Mouse (Mus musculus): ENCODE measurements at regions not wholly inside any gene's neighbourhood (a gene's known extent, or its start where the extent isn't known, plus 50 kb on each side); places are given as distances from the start of the nearest gene placed in this dataset.
A peak's percentile ranks its signal among the peaks of the same experiment; 100 is the strongest.

DNA sequence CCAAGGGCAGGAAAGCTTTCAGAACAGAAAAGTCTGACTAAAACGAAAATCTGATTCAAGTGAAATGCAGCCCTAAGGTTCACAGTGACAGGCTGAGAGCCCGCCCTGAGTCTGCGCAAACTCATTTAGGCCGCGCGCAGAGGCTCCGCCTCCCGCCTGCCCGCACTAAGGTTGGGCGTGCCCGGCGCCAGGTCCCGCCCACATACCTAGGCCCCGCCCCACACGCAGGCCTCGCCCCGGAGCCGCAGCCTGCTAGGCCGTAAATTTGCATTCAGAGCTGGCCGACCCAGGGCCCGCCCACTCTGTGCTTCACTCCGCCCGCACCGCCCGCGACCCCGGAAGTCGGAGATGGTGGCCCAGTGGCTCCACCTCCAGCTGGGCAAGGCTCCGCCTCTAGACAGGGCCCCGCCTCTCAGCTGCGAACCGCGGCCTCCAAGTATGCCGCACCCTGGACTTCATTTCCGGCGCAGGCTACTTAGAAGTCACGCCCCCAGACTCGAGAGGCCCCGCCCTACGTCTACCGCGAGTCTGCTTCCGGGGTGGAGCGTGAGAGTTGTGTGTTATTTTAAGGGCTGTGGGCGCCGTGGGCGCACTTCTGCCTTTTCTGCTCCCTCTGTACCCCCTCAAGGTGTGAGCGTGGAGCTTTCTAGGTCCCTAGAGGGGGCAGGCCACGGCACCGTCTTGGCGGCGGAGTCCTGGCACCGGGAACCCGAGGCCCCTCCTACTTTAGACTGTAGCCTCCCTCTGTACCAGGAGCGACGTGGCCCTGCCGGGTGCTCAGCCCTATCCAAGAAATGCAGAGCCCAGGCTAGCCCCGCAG, 52.3 kb upstream of the Wnt7b start:
- peak; percentile 100 for DNase-seq (ENCODE audit: low read depth, low spot score)

DNA sequence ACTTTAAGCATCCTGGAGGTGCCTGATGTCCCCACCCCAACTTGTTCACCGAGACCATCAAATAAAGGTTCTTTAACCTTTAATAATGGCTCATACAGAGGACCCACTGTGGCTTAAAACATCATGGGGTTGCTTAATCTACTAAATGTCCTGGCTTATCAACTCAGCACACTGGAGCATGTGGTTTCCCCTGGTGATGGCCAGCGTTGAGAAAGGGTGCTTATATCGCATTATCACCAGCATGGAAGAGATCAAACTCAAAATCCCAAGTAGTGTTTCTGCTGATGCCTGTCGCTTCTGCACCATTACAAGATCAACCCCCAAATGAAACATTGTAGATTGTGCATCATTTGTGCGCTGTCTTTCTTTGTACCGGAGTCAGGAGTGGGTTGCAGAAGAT, 53.2 kb upstream of the Wnt7b start:
- no peak for DNase-seq (ENCODE audit: low read depth, low spot score)

DNA sequence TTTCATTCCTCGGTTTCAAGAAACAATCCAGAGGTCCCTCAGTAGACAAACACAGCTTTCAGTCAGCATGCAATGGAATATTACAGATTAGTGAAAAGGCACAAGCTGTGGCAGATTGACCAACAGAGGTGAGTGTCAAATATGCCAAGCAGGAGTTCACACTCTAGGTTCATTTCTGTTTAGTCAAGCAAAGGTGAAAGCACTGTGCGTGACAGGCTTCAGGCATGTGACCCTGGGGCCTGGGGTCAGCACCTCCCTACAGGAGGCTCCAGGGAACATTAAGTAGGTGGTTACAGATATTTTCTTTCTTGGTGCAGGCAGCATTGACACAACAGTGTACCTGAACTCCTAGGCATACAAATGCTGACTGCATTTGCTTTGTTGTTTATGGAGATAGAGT, 57.3 kb upstream of the Wnt7b start:
- no peak for DNase-seq (ENCODE audit: low read depth, low spot score)

DNA sequence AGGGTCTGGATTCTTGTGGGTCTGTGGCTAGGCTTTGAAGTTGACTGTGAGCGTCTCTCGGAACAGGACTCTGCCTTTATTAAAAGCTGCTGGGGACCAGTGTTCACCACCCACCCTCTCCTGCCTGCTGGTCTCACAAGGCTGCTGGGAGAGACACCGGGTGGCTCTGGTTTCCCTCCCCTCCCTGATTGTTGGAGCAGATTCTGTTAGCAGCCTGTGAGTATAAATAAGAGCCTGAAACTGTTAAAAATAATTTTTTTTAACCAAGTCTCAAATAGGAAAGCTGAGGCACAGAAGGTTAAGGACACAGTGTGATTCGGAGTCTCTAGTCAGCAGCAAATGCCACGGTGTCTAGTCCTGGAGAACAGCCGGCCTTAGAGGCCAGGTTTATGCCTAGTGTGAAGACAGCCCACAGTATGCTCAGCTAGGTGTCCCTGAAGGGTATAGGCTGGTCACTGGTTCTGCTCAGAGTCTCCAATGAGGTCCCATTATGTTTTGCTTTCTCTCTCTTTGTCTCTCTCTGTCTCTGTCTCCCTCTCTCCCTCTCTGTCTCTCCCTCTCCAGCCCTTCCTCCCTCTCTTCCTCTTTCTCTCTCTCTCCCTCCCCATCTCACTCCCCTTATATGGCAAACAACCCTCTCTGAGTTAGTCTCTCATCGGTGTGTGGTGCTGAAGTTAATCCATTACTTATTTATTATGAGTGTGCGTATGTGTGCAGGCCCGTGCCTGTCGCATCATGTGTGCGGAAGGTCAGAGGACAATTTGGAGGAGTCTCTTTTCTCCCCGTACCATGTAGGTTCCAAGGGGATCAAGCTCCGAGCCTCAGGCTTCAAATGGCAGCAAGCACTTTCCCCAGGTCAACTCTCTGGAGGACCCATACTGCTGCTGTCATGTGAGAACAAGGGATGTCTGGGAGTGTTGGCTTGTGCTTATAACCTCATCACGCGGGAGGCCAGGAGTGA, 59.1 kb upstream of the Wnt7b start:
- DNase-seq (ENCODE audit: low read depth, low spot score): no peak

DNA sequence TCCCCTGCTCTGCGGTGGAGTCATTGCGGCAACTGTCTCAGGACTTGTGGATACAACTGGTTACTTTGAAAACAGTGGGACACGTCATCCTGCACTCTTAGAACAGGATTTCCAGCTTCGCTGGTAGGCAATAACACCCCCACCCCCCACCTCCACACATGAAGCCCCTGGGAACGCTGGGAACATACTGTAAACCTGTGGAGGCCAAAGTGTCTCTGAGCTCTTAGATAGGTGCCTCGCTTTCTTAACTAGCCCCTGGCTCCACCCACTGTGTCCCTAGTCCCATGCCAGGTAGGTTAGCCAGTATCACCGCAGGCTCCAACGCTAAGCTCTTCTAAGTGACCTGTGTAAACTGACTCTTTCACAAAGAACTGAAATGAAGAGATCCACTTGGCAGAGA, 63.1 kb upstream of the Wnt7b start:
- DNase-seq (ENCODE audit: low read depth, low spot score): no peak

DNA sequence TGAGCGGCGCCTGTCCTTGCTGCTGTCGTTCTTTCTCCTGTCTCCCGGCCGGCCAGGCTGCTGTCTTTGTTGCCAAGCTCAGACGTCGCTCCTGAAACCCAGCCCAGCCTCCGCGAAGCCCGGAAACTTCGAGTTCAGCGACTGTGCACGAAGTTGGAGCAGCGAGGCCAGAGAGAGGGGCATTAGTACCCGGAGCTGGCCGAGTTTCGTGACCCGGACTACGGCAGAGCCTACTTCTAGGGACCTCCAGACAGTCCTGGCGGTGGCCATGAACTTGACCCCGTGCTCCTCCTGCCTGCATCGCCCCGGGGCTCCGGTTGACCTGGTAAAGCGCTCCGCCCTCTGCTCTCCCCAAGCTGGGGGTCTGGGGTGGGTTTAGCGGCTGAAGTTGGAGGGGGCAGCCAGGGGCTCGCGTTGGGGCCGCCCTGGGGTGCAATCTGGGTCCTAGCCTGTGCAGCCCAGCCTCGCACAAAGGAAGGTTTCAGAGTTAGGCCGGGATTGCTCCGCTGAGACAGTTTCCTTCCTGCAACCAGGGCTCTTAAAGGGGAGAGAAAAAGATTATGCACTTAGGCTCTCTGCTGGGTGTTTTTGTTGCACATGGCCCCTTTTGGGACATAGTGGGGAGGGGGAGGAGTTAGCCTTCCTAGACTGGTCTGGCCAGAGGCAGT, 63.8 kb upstream of the Wnt7b start:
- DNase-seq (ENCODE audit: low read depth, low spot score): no peak

DNA sequence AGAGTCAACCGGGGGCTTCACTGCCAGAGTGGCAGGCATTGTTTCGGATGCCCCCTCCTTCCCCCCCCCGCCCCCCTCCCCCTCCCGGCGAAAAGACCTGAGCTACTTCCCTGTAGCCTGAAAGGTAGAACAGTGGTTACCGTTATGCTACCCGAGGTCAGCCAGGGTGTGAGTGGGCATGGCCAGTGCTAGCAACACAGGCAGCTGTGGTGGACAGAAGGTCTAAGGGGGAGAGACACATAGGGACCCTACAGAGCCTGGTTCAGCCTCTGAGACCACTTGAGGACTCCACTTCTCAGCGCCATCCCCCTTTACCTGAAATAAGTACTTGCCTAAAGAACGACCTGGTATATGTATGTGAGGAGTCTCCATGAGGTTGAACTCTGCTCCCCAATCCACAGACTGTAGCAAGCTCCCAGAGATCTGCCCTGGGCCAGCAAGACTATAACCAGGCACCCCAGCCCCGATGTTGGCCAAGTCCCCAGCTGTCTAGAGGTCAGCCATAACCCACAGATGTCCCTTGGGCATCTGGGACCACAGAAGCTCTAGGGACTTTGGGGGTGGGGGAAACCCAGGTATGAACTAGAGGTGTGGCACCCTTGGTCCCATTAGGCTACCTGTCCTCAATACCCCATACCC, 64.5 kb upstream of the Wnt7b start:
- no peak for DNase-seq (ENCODE audit: low read depth, low spot score)

DNA sequence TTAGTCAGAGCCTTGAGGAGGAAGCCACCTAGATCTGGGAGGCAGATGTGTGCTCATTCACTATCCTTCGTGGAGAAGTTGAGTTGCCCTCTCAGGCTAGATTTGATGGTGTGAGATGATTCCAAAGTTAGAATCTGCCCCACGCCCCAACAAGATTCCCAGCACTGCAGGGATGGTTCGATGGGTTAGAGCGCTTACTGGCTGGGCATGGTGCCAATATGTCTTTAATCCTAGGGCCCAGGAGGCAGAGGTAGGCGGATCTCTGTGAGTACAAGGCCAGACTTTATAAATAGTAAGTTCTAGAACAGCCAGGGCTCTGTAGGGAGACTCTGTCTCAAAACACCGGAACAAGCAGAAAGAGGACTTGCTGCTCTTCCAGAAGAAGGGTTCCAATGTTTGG, 65.3 kb upstream of the Wnt7b start:
- peak; percentile 71 for DNase-seq (ENCODE audit: low read depth, low spot score)

DNA sequence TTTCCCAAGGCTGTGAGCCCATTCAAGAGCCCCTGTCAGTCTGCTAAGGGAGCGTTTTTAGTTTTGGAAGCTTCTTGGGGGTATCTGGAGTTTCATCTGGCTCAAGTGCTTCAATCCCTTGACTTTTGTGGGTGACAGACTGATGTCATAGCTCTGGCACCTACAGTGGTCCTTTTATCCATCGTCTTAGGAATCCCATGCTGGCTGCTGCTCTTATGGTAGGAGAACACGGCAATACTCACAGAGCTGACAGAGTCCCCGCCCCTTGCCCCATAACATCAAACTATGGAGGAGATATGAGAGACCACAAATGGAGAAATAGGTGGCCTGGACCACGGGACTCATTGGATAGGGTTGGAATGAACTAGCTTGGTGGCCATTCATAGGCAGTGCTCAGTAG, 68.0 kb upstream of the Wnt7b start:
- DNase-seq (ENCODE audit: low read depth, low spot score): no peak

DNA sequence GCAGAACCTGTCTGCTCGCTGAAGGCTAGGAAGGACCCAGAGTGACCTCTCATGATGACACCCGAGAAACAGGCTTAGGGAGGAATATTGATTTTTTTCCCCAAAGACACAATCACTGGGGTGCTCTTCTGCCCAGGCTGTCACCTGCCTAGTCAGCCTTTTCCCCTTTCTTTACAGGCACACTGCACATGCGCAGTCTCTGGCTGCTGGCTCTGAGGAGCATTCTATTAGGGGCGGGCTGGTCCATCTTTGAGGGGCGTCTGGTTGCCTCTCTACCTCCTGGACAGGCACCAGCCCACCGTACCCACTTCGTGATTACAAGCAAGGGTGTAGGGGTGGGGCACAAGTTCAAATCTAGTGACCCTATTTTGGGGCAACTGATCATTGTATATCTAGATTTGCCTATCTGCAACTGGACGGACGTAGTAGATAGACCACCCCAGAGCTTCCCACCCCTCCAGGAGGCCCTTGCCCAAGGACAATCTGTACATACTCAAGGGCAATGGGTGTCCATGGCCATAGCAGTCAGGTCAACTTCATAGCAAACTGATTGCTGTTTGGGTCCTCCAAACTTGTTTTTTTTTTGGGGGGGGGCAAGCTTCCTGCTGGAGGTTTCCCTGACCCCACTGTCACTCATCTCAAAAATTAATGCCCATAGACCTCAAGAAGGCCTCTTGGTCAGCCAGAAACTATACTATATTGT, 69.6 kb upstream of the Wnt7b start:
- DNase-seq (ENCODE audit: low read depth, low spot score): no peak

DNA sequence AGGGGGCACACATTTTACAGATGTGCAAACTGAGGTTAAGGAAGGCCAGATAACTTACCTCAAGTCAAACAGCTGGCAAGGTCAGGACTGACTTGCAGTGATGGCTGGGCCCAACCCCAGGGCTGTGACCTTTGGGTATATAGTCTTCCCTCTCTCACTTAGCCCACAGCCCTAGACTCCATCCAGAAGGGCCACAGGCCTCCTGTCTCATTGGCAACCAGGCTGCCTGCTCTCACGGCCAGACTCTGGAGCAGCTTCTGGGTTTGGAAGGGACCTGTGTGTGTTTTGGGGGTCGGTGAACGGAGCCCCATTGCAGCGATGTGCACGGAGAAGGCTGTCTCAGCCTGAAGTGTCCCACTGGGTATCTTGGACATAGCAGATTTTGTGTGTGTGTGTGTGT, 70.2 kb upstream of the Wnt7b start:
- DNase-seq (ENCODE audit: low read depth, low spot score): no peak

DNA sequence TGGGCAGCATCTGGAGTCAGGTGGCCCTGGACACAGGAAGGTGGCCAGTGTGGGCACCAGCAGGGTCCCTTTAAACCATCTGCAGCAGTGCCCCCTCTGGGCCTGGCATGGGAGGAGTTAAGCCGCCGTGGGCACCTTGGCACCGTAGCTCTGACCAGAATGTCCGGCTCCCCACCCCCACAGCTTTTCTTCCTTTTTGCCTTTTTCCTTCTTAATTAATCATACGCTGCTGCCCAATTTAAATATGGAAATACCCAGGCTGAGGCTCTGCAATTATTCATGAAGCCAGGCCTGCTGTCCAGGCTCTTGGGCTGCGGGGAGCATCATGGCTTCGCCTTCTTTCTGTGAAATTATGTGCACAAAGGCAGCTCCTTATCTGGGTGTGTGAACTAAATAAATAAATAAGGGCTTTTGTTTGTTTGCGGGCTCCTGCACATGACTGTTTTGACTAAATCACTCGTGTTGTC, 70.6 kb upstream of the Wnt7b start:
- DNase-seq (ENCODE audit: low read depth, low spot score): peak; percentile 71

DNA sequence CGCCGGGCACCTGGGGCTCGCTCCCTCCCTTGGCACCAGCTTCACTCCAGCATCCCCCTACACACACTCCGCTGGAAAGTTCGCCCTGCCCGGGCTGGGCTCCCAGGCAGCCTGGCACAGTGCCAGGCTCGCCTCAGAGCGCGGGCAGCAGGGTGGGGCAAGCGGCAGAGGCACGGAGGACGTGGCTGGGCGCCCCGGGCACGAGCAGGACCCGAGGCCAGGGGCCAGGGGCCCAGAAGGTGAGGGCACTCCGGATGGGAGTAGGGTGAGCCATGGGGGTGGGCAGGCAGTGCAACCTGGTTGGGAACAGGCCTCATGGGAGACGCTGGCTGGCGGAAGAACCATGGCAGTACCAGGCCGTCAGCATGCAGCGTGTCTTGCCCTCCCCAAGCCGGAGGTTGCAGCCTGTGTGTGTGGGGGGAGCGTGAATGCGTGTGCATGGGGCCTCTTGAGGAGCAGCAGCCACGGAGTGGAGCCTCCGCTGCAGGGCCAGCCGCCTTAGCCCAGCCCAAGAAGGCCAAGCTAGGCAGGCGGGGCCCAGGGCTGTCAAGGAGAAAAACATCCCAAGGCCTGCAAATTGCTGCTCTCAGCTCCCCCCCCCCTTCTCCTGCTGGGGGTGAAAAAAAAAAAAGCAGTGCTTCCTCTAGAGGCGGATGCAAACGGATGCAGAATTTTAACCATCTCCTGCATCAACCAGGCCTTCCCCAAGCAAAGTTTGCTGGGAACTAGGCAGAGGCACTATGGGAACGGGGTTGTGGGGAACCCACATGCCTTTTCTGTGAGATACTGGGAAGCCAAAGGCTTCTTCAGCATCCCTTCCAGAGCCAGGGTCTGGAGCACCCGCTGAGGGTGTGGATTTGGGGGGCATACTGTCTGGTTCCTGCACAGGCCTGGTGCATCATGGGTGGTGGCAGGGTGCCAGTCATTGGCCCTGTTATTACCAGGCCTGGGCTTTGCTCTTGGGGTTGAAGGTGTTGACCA, 71.4 kb upstream of the Wnt7b start:
- peak; percentile 96 for DNase-seq (ENCODE audit: low read depth, low spot score)

DNA sequence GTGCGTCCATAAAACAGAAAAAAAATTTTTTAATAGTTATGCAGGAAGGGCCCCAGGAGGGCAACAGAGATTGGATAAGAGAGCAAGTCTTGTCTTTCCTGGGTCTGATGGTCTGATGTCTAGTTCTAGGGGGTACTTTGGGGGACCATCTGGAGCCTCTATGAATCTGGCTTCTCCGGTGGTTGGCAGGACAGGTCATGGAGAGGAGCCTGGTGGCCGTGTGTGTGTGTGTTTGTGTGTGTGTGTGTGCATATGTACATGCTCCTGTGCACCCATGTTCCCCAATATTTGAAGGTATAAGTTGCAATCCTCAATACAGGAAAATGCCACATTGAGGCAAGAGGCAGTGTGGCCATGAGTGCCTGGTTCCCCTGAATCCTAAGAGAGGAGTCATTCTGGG, 72.5 kb upstream of the Wnt7b start:
- DNase-seq (ENCODE audit: low read depth, low spot score): no peak

DNA sequence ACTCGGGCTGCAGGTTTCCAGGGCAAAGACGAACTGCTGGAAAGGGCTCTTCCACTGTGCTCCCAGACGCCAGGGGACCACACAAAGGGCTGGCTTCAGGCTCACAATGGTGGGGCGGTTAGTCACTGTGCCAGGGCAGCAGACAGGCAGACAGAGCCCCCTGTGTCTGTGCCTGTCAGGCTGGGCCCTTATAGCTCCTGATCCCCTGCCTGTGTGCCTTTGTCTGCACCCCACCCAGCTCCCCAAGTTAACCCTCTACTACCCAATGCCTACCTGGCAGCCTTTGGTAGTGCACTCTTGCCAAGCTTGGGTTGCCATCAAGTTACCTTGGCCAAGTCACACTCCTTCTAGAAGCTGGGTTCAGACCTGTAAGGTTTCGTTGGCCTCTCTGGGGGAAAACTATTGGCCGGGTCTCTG, 73.5 kb upstream of the Wnt7b start:
- DNase-seq (ENCODE audit: low read depth, low spot score): peak; percentile 80

DNA sequence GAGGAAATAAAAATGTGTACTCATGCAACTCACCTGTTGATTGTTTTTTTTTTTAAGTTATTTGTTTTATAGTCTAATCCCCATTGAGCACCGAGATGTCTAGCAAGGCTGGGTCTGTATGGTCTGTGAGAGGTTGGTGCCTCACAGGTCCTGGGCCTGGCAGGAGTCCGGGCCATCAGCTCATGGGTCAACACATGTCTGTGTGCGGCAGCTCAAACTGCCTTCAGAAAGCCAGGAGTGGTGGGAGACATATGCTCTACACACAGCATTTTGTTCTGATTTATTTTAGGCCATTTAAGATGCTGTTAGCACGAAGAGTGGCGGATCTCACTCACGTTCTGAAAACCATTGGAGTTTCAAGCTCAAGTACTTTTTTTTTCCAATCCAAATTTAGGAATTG, 74.6 kb upstream of the Wnt7b start:
- DNase-seq (ENCODE audit: low read depth, low spot score): peak; percentile 73

DNA sequence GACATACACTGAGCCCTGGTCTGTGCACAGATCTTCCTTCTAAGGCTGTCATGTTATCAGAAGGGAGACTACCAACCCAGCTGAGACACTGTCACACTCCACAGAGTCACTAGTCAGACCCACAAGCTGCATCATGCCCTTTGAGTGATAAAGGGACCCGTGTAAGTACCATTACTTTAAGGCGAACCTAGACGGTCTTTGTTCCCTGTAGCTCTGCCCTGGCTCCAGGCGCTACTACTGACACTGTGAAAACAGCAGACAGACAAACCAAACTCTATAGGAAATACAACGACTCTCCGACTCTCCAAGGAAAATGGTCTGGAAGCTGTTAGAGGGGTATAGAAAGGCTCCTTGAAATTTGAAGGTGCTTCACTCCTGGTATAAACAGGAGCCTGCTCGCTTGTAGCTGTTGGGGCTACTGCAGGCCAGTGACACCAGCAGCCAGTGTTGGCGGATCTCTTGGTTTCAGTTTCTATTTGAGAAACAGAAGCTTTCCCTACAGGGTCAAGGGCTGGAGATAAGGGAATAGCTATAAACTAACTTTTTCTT, 75.2 kb upstream of the Wnt7b start:
- peak; percentile 77 for DNase-seq (ENCODE audit: low read depth, low spot score)

DNA sequence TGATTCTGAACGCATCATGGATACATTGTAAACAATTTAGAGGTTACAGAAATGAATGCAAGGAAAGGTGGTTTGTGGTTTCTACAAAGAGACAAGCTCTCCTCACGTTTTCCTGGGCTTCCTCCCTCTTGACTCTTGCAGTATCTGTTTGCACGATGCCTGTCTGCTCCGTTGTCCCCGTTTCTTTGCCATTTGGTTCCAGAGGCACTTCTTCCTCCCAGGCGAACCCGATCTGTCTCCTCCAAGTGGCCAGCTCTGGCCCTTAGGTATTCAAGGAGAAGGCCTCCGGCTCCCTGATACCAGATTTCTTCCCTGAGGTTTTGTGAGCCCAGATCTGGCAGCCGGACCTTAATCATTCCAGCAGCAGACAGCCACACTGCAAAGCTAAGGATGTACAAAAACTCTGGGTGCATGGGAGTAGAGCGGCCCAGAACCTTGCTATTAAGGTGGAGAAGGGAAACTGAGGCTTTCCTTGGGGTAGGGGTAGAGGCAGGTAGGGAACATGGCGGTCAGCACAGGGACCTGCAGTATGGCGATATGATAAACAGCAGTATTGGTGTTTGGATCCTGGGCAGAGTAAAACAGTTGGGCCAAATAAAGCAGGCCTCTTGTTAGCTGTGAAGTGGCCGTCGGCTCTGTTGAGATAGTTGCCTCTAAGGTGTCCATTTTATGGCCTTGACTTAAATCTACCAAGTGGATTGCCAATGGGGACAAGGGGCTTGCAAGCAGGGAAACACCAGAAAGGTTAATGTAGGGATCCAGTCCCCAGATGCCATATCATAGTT, 76.0 kb upstream of the Wnt7b start:
- no peak for DNase-seq (ENCODE audit: low read depth, low spot score)

Measured in brain, adult 2 months (tissue).